Mouse (Mus musculus) frontal cortex, postnatal 10 days (tissue): ENCODE data around the gene Zfp968.
"Not testable (repeated sequence)": the region's sequence is repeated elsewhere in the genome, so short reads cannot be mapped to it uniquely, and the experiment has no call there.

Experiments
- DNase-seq, 2 experiments: peaks; one replicate each; pipeline ENCODE4 v3.0.0; 2022; ENCODE audit warnings: low spot score in 2 of 2, mixed read lengths in 1 of 2

Gene Zfp968

DNA sequence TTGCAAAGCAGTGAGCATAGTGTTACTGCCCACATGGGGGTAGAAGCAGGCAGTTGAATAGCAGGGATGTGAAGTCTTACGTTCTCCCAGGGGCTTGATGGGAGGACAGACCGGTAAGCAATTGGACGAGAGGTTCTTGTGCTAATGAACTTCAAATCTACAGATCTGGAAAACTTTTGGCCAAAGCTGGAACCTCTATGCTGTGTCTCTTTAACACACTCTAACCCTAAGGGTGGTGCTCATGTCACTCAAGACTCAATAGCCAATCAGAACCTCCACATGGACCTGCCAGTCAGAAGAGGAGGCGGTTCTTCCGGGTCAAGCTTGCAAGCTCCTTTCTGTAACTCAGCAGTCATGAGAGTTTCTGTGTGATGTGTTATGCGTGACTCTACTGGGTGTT lies at the start of gene Zfp968:
Gene Zfp968 (plus strand): TSS at position 301 of the 400 bp plus-strand sequence.
- DNase-seq, result not testable (repeated sequence)

- DNase-seq, result not testable (repeated sequence)
Observed at GRCm38 (mm10) chr2:175338097-175338496, 34.1 kb upstream of the Zfp968 start, which contains the start of gene Gm4631. Gene Gm4631 (minus strand): TSS chr2:175338197.
